Mouse (Mus musculus): ENCODE measurements around the gene Gm37240.

The Gm37240 gene

GRCm38 (mm10) chr3:85863996-85864395, 23.3 kb downstream of the Gm37240 start:
- no peak for DNase-seq

- no peak for DNase-seq
Measured at GRCm38 (mm10) chr3:85862886-85863285, 24.4 kb downstream of the Gm37240 start.

GRCm38 (mm10) chr3:85860996-85861395, 26.3 kb downstream of the Gm37240 start:
- DNase-seq: no peak

- no peak for DNase-seq
Measured at GRCm38 (mm10) chr3:85859311-85859710, 28.0 kb downstream of the Gm37240 start.

- DNase-seq: no peak
Measured at GRCm38 (mm10) chr3:85858140-85859135, 28.9 kb downstream of the Gm37240 start.

DNA sequence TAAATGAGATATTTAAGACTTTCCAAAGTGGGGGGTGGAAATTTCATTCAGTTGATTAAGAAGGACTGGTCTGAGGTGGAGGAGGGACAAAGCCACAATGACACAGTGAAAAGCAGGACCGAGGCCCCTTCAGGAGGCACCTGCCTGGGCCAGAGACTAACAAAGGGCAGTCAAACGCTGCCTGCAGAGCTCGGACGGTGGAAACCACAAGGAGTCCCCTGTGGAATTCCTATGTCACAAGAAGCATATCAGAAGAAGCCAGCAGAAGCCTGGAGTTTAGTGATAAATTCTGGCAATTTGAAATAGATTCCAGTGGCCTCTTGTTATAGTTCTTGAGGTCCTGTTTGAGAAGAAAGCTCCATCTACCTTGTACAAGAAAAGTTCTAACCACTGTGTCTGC, 30.2 kb downstream of the Gm37240 start:
- DNase-seq: no peak

GRCm38 (mm10) chr3:85855947-85856346, 31.4 kb downstream of the Gm37240 start:
- no peak for DNase-seq

- no peak for DNase-seq
Measured at GRCm38 (mm10) chr3:85855043-85855442, 32.3 kb downstream of the Gm37240 start.

DNA sequence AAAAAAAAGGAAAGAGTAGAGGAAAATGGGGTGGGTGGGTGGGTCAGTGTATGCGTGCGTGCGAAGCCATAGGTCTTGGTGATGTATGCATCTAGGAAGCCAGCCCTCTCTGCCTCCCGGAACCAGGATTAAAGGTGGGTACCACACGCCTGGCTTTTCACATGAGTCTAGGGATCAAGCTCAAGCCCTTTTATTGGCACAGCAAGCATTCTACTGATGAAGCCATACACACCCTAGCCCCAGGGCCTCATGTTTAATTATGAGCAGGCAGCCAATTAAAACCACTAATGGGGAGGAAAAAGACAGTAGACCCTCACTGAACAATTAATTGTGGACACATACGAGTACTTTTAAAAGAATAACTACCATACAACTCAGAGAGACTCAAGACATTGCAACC, 33.2 kb downstream of the Gm37240 start:
- no peak for DNase-seq

- no peak for DNase-seq
Measured at GRCm38 (mm10) chr3:85853715-85854114, 33.6 kb downstream of the Gm37240 start.

GRCm38 (mm10) chr3:85850079-85850478, 37.2 kb downstream of the Gm37240 start:
- DNase-seq: no peak

GRCm38 (mm10) chr3:85846316-85846715, 41.0 kb downstream of the Gm37240 start:
- no peak for DNase-seq

DNA sequence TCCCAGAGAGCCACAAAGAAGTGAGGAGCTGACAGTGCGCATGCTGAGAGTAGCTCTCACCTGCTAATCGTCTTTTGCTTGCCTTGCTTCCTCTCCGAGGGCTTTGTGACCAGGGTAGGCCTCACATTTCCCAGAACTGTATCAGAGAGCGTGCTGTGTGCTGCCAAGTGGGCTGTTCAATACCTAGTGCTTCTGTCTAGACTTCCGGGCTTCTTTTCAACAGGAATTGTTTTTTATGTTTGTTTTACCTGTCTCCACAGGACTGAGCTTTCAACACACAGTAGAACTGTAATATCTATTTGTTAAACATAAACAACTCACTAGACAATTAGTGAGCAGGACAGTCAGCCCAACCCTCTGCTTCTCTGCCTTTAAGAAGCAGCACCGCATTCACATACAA, 42.0 kb downstream of the Gm37240 start:
- DNase-seq: no peak

GRCm38 (mm10) chr3:85842881-85843218, 44.5 kb downstream of the Gm37240 start:
- no peak for DNase-seq

GRCm38 (mm10) chr3:85842177-85842880, 45.0 kb downstream of the Gm37240 start:
- DNase-seq: no peak

DNA sequence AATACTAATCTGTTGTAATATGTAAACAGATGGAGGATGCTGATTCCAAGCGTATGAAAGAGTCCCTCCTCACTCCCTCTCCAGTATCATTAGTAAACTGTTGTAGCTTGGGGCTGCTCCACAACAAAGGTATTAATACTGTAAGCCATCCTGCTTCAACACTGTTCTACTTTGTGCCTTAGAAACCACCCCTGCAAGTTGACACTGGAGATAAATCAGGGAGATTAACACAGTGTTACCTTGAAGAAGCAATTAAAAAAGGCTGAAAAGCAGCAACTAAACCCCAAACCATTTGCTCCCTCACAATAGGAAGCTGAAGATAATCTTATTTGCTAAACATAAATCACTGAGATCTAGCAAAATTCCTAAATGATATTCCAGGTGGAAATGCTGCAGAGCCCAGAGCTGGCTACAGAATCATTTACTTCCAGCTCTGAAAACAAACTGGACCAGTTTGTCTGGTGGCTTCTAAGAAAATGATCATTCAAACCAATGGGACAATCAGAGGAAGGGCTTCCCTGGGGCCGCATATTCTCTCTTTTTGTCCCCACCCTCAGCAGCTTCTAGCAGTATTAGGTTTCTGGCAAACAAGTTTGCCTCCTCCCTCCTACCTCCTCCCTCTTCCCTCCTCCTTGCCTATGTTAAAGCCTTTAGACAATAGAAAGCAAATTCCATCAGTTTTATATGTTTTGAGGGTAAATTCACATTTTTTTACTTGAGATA, 45.7 kb downstream of the Gm37240 start:
- no peak for DNase-seq

DNA sequence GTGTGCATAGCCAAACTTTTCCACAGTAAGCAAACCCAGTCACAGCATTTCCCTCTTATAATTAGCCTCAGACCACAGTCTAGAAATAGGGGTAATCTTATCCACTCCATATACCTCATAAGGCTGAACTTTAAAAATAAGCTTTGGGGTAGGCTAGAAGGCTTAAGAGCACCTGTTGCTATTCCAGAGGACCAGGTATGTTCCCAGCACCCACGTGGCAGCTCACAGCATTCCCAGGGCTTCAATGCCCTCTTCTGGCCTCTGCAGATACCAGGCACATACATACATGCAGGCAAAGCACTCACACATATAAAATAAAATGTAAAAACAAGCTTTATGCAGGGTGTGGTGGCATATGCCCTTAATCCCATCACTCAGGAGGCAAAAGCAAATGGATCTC, 53.7 kb downstream of the Gm37240 start:
- DNase-seq: no peak

- DNase-seq: no peak
Measured at GRCm38 (mm10) chr3:85832490-85833155, 54.7 kb downstream of the Gm37240 start.

DNA sequence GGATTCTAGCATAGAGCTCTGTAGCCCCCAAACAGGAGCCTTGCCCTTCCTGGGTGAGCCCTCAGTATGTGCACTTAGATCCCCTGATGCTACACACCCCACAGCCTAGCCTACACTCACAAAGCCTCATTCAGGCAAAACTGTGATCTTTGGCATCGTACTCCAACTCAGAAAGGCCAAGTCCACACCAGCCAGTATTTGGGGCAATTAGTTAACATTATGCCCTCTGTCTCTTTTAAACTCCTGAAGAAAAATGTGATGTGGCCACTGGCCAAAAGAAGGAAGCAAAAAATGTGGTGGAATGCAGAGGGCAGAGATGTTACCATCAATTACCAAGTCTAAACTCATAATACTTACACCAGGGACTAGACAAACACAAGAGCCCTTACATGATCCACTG, 55.5 kb downstream of the Gm37240 start:
- no peak for DNase-seq

DNA sequence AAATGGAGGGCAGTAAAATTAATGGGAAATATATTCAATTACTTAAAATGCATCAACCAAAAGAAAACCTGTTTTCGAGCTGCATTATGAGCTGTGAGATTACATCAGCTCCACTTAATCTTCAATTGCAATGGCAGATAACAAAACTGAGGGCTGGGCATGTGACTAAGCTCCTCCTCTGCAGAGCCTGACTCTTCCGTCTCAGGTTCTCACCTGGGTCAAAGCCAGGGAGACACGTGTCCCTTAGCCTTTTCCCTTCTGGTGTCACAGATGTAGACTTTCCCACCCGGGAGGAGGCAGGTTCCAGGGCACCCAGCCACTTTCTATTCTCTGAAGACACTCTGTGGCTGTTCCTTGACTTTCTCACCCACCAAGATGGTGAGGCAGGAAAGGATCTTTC, 58.3 kb downstream of the Gm37240 start:
- peak; percentile 4 for DNase-seq

GRCm38 (mm10) chr3:85827815-85828214, 59.5 kb downstream of the Gm37240 start:
- DNase-seq: no peak

DNA sequence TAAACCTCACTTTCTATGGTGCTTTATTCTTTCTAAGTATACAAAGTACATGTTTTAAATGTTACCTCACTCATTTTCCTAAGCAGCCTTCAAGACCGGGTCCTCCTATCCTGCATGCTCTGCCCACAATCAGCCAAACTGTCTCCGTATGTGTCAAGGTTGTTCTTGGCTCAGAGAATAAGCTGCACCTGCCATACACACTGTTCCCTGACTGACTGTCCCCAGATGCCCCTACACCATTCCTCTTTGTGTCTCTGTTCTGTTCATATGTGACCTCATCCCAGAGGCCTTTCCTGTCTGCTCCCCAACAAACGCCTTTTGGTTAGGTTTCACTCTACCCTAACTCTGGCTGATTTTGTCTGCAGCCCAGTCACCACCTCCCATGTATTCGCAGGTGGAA, 60.0 kb downstream of the Gm37240 start:
- DNase-seq: no peak
